Mouse (Mus musculus) bone marrow macrophage, adult 2 months (primary cell): ENCODE results near the gene B9d2.

Experiments
- CTCF ChIP-seq: IDR thresholded peaks from 2 replicates; pipeline ENCODE4 v1.5.1; 2012; ENCODE audit warnings: low read depth, mild to moderate bottlenecking, low read length, moderate library complexity
- POLR2A ChIP-seq: IDR thresholded peaks from 2 replicates; pipeline ENCODE4 v1.6.1; 2012; ENCODE audit warnings: mild to moderate bottlenecking, low read depth, low read length, borderline replicate concordance

DNA sequence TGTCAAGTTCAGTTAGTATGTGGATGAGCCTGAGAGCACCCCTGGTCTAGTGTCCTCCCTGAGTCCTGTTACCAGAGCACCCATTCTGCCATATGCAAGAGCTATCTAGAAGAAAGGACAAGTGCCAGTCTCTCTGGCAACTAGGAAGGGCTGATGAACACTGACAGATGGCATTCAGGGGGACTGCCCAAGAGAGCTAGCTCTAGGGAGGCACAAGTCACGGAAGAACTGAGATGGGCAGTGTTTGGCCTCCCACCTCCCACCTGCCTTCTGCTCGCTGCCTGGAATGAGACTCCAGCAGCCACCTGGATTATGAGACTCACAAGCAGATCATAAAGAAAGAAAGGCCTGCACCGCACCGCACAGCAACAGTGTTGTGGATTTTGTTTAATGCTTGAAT lies 40.8 kb upstream of the B9d2 start:
- TF ChIP-seq CTCF (no peak), POLR2A (no peak)
